Mouse (Mus musculus) skeletal muscle tissue, adult 2 months (tissue): ENCODE results near the gene Btnl10.

Source experiments
- DNase-seq: peaks from one replicate; pipeline ENCODE4 v3.0.0-alpha.2; 2012; ENCODE audit warnings: low read depth, low spot score

Btnl10 gene

DNA sequence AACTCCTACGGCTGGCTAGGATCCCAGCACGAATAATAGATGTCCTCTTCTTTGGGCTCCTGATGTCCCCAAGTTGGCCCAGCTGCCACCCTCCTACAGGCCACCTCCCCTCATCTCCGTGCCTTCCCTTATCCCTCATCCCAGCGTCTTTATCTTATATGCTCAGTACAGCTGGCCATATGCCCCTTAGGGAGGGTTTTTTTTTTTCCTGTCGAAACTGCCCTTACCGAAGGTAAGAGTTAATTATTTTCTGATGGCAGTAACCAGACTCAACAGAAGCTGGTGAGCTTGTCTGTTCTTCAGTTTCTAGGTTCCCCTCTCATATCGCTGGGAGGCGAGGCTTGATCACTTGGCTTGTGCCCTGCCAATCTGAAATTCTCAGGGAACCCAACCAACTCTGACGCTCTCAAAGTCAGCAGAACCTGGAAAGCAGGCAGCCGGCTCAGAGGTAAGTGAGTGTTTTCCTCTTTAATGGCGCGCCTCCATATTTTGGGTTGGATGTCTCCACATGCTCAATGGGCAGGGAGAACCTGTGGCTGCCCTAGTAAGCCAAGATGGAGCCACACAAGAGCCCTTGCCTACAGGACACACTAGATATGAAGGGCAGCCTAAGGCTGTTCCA is at the start of gene Btnl10:
TSS of gene Btnl10 (plus strand) at position 164 of the 622 bp plus-strand sequence.
- no peak for DNase-seq

GRCm38 (mm10) chr11:58867954-58868330 is 49.8 kb upstream of the Btnl10 start:
- no peak for DNase-seq

- DNase-seq = no peak
These were observed 46.7 kb upstream of the Btnl10 start for GRCm38 (mm10) chr11:58870961-58871360.

- no peak for DNase-seq
These were observed 34.0 kb upstream of the Btnl10 start for GRCm38 (mm10) chr11:58883756-58884155.

DNA sequence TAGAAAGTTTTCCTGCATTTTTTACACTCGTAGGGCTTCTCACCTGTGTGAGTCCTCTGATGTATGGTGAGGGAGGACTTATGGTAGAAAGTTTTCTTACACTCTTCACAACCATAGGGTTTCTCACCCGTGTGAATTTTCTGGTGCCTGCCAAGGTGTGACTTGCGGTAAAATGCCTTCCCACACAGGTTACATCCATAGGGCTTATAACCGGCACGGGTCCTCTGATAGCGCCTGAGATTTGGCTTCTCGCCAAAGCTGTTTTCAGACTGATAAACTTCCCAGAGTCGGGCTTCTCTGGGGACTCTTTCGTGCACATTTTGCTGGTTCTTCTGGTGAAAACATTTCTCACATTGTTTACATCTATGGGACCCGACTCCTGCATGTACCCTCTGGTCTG is 27.2 kb upstream of the Btnl10 start:
- DNase-seq = no peak

GRCm38 (mm10) chr11:58894456-58894855 is 23.3 kb upstream of the Btnl10 start:
- no peak for DNase-seq

GRCm38 (mm10) chr11:58897485-58897884 is 20.2 kb upstream of the Btnl10 start:
- DNase-seq = no peak

GRCm38 (mm10) chr11:58901080-58901479 is 16.6 kb upstream of the Btnl10 start:
- DNase-seq = no peak

GRCm38 (mm10) chr11:58903511-58904409 is 13.9 kb upstream of the Btnl10 start, which contains the start of gene Zfp39:
TSS of gene Zfp39 (minus strand) at chr11:58904225.
- DNase-seq = peak; percentile 91

DNA sequence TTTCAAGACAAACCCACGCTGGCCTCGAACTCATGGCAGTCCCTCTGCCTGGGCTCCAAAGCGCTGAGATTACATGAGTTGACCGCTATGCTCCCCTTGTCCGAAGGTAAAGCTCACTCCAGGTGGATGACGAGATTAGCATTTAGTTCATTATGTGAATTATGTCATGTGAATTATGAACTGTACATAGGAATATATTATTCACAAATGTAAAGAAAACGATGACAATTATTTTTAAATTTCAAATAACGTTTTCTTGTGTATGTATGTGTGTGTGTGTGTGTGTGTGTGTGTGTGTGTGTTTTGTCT is 13.3 kb upstream of the Btnl10 start:
- no peak for DNase-seq

GRCm38 (mm10) chr11:58904838-58905237 is 12.9 kb upstream of the Btnl10 start:
- DNase-seq = peak; percentile 34

DNA sequence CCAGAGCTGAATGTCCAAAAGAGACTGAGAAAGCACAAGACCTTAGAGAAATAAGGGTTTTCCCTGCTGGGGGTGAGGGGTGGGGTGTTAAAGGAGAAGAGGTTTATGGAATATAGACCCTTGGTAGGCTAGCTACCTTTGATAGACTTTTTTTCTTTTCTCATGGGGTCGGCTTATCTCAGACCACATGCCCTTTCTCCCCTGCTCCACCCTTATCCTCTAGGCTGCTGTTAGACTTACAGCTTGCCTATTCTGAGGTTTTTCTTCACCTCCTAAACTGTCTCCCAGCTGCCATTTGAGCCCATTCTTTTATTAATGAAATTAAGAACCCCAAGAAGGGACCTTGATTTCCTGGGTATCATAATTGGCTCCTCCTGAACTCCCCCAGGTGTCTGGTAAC is 3.9 kb upstream of the Btnl10 start:
- no peak for DNase-seq

DNA sequence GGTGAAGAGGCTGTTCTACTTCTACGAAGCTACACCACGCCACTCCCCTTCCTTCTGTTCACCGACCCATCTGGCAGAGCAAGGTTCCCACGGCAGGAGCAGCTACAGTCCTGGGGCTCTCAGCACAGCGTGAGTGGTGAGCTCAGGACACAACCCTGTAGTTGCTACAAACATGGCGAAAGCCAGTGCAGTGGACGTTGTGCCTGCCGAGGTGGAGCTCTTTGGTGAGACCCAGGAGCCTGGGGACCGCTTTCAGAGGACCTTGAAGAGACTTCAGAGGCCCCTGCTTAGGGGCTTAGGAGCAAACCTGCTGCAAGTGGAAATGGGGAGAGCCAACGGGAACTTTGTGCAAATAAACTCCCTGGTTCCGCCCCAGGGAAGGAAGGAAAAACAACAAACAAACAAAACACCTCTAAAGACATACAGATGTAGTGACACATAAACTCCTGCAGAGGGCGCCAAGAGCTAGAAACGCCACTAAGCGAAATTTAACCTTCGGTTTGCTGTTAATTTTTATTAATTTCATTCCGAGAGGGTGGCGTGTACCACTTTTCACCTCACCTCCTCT is 3.2 kb upstream of the Btnl10 start:
- peak; percentile 36 for DNase-seq

DNA sequence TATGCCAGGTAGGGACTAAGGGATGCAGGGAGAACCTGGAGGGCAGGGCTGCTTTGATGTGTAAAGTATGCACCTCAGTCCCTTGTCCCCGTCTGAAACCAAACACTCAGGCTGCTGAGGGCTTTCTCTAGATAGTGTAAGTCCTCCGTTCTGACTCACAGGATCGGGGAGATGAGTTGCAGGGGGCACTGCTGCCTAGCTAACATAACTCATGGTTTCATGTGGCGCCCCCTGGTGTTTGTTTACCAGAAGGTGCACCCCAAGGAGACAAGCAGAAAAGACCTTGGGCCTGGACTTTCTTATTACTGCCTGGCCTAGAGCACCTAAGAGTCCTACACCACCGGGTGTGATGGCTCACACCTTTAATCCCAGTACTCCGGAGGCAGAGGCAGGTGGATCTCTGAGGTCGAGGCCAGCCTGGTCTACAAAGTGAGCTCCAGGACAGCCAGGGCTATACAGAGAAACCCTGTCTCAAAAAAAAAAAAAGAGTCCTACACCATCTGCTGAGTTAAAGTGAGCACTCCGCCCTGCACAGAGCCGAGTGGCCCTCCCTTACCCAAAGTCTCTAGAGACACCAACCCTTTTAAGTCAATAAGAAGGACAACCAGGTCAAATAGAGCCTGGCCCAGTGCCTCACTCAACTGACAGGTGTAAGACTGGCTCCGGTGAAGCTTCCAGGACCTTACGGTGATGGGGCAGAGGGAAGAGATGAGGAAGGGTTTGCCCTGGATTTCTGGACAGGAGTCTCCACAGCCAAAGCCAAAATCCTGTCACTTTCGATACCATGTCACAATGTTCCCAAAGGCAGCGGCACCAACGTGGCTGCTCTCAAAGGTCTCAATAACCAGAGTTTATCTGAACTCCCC is 596 bp upstream of the Btnl10 start:
- no peak for DNase-seq

- DNase-seq = no peak
These were observed 1.1 kb downstream of the Btnl10 start for GRCm38 (mm10) chr11:58918759-58919158.

DNA sequence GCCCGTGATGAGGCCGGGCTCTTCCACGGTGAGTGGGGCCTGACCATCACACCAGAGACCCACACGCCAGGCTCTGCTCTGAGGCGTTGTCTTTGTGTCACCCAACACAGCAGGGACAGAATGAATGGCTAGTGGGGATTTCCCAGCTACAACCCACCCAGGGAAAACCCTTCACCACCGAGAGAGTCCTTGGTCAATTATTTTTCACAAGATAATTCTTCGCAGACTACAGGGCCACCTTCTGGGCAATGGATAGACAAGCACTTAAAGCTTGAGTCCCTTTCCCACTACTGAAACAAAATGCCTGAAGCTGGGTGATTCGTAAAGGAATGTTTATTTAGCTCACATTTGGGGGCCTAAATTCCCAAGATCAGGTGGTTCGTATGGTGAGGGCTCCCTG is 4.7 kb downstream of the Btnl10 start:
- no peak for DNase-seq

DNA sequence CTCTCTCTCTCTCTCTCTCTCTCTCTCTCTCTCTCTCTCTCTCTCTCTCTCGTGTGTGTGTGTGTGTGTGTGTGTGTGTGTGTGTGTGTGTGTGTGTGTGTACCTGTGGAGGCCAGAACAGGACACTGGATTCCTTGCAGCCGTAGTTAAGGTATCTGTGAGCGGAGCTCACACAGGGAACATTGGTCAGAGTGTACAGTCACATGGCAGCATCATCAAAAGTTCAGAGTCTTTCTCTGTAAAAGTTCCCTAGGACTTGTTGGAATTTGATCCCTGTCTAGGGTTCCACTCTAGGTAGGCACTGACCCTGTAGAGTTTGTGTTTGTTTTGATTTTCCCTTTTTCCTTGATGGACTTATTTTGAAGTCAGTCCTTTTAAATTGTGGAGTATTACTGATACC is 8.9 kb downstream of the Btnl10 start:
- no peak for DNase-seq

GRCm38 (mm10) chr11:58927053-58927452 is 9.3 kb downstream of the Btnl10 start:
- DNase-seq = no peak

GRCm38 (mm10) chr11:58927790-58928651 is 10.3 kb downstream of the Btnl10 start:
- DNase-seq = peak; percentile 44

DNA sequence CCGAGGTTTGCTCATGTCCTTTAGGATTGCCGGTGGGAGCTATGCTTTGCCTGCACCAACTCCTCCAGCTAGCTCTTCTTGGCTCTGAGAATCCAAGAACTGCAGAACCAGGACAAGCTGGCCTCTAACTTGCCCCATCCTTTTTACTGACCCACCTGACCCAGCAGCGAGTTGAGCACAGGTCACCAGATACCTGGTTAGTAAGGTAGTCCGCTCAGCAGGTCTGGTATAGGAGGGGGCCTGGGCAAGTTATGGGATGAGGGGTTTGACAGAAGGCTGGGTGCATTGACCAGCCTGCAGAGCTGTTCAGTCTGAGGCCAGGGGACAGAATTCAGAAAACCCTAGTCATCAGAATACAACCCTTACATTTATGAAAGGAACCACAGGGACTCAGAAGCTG is 11.3 kb downstream of the Btnl10 start:
- no peak for DNase-seq

DNA sequence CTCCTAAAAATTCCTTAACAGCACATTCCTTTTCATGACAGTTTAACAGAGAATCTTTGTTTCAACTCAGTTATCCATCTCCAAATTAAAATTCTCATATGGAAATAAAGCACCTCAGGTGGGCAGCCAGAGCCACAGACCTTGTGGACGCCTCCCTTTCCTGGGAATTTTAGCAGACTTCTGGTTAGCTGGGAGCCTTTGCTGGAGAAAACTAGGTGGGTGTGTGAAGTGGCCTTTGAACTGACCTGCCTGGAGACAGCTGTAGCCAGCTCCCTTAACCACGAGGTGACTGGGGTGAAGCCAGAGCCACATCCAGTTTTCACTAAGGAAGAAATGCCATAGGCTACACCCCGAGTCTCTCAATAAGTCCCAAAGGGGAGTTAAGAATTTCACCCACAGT is 11.9 kb downstream of the Btnl10 start:
- no peak for DNase-seq
